Mouse (Mus musculus) embryonic fibroblast, embryonic 13.5 days (primary cell): ENCODE results near the gene Cyb5d2.

Experiments
- CTCF ChIP-seq: IDR thresholded peaks from 2 replicates; pipeline ENCODE4 v1.5.1; 2011; ENCODE audit warnings: mild to moderate bottlenecking, control low read depth, low read length, moderate library complexity, borderline replicate concordance; ENCODE audit not compliant: insufficient read depth
- POLR2A ChIP-seq: IDR thresholded peaks from 2 replicates; pipeline ENCODE4 v1.6.1; 2011; ENCODE audit warnings: low read depth, mild to moderate bottlenecking, control low read depth, low read length, moderate library complexity

- TF ChIP-seq CTCF (no peak), POLR2A (no peak)
Measured at GRCm38 (mm10) chr11:72792033-72792432, 3.9 kb downstream of the Cyb5d2 start.
